Mouse (Mus musculus) stomach, postnatal 0 days (tissue): ENCODE measurements around the gene Hsd17b3.

Source experiments
- CTCF ChIP-seq: IDR thresholded peaks from 2 replicates; pipeline ENCODE4 v1.5.1; 2016; ENCODE audit warnings: antibody characterized with exemption, low read depth, mild to moderate bottlenecking, moderate library complexity
- EP300 ChIP-seq: optimal IDR thresholded peaks from 2 replicates; pipeline ENCODE3; 2016; ENCODE audit warnings: antibody characterized with exemption

DNA sequence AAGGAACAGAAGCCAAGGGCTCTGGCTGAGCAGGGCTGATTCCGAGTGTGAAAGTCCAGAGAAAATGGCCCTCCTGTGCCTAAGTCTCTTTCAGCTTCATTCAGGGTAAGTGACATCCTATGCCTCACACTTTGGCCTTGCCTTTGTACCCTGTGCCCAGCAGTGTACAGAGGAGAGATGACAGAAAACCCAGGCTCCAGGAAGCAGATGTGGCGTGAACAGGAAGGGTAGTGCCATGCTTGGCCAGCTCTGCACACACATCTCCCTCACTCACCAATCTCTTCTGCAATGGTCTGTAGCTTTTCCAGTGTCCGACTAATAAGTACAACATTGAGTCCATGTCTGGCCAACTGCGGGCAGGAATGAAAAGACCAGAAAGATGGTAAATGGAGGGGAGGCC is 13.0 kb downstream of the Hsd17b3 start:
- TF ChIP-seq CTCF = no peak
- no peak for TF ChIP-seq EP300
